Mouse (Mus musculus) kidney, postnatal 4 days (tissue): Measurements from ENCODE around the gene Gm49405.

Experiments used
- DNase-seq, 2 experiments: peaks; one replicate each; pipeline ENCODE4 v3.0.0; 2021; ENCODE audit warnings: mixed read lengths in 2 of 2

The Gm49405 gene

DNA sequence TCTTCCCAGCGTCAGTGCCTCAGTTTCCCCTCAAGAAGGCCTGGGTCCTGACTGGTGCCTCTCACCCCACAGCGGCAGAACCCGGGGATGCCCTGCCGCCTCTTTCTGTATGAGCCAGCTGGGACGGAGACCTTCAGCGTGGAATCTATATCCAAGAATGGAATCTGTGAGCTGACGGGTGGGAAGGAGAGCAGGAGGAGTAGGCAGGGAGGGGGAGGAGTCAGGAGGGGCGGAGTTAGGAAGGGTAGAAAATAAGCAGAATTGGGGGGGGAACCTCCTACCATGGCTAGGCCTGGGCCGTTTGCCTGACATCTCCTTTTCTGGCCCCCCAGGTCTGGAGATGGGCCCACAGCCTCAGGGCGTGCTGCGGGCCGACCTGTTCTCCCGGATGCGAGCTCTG is 12.4 kb upstream of the Gm49405 start:
- DNase-seq = no peak

DNA sequence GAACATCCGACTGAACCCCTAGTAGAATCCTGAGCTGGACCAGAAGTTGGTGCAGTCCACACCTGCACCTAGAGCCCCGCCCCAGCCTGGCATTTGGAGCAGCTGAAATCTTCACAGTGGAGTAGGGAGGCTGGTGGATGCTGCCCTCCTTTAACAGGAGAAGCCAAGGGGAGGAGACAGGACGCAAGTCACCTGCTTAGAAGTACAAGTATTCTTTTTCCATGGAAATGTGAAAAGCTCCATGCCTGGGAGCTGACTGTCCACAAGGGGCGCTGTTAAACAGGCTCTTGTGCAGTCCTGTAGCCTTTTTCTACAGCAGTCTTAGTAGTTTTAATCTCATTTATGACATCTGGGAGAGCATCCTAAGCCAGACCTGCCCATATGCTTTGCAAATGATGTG is 11.7 kb upstream of the Gm49405 start:
- DNase-seq = no peak

DNA sequence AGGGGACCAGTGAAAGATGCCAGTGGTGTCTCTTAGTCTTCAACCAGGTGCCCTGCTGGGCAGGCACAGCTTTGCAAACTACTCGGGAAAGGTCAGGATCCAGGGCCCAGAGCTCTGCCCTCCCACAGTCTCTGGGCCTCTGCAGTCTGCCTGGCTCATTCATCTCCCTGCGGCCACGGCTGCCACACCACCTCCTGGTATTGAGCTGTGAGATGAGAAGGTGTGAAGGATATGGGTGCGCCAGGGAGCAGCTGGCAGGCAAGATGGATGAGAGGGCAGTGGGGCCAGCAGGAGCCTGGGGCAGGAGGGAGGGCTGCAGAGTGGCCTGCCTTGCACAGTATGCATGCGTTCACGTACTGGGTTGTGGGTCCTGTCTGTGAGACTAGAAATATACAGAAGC is 9.6 kb upstream of the Gm49405 start:
- DNase-seq = no peak

DNA sequence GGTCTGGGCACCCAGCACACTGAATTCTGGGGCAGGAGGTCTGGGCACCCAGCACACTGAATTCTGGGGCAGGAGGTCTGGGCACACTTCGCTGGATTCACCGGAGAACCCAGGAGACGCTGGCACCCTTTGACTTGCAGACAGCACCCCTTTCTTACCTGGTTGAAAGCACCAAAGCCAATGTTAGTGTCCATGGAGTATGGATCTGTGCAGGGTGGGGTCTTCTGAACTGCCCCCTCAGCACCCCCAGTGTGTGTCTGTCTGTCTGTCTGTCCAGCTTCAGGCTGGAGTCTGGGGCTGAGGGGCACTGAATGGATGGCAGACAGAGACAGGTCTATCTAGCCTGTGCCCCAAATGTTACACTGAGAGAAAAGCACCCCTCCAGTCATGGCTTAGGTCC is 8.9 kb upstream of the Gm49405 start:
- no peak for DNase-seq

DNA sequence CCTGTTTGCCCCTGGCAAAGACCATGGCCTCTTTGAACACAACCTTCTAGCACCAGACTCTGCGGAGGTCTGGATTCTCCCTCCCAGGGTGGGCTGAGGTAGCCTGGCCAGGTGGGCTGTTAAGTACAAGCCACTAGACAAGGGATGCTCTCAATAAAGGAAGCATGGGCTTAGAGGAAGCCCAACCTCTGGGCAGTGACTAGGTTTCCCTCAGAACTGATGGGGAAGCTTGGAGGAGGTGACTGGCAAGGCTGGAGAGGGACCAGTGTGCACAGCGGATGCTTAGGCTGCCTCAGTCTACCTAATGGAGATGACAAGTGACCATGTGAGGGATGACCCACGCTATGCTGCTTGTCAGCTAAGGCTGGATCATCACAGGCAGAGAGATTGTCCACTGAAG is 8.5 kb upstream of the Gm49405 start:
- DNase-seq = no peak

DNA sequence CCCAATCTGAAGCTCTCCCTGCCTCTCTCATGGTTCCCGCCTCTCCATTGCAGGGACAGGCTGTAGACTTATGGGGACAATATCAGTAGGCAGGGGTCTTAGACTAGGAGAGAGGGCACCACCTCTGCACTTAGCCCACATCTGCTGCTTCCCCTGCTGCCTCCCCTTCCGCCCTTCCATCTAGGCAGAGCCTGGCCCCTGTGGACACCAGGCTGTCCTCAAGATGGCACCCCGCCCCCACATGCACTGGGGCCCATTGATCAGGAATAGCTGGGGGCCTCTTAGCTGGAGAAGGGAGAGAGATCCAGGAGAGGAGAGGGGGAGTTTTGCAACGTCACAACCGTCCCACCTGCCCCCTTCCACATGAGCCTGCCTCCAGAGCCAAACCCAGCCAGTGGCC is 8.0 kb upstream of the Gm49405 start, which contains the start of gene Tbx10:
TSS of gene Tbx10 (plus strand) at position 337 of the 400 bp plus-strand sequence.
- no peak for DNase-seq

DNA sequence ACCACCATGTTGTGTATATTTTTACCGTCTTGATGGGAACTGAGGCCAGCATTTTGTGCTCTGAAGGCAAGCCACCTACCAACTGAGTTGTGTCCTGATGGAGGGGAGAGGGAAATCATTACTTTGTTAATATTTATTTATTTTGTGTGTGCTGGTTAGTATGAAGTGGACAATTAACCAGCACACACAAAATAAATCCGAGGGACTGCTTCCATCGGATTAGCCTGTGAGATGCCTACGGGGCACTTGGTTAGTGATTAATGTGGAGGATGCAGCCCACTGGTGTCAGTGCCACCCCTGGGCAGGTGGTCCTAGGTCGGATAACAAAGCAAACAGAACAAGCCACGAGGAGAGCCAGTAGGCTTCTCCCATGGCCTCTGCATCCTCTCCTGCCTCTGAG is 5.5 kb upstream of the Gm49405 start:
- no peak for DNase-seq

DNA sequence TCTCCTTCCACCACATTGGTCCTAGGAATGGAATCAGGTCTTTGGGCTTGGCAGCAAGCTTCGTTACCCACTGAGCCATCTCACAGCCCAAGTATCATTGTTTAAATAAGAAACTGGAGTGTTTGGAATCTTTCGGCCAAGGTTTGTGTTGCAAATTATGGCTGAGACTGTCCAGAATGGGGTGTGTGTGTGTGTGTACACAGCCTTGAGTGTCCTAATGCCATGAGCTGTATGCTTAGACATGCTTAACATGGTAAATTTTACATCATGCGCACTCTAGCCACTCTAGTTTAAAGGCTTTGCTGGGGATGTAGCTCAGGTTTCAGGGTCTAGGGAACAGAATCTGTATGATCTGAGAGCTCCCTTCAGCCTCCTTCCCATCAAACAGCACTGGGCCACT is 4.9 kb upstream of the Gm49405 start:
- DNase-seq = no peak

DNA sequence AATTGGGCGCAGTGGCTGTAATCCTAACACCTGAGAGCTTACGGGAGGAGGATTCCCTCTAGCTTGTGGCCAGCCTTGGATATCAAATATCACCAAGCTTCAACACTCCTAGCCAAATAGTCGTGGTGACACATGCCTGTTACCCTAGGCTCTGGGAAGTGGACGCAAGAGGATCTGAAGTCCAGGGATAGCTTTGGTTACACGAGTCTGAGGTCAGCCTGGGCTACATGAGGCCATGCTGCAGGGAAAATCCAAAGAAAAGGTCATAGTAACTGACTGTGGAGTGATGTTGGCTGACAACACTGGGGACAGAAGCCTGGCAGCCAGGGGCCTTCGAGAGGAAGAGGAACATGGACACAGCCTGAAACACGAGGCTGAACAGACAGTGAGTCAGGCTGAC is 4.3 kb upstream of the Gm49405 start:
- no peak for DNase-seq

DNA sequence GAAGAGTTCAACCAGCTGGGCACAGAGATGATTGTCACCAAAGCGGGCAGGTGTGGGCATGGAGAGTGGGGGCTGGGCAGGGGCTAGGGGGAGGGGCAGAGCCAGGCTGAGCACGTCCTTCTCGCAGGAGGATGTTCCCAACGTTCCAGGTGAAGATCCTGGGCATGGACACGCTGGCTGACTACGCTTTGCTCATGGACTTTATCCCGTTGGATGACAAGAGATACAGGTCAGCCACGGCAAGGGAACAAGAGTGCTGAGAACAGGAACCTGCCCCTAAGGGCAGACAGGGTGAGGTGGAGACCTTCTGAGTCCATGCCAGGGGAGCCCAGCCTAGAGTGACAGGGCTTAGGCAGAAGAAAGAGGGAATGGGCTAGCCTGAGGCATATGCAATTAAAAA is 3.7 kb upstream of the Gm49405 start:
- no peak for DNase-seq

DNA sequence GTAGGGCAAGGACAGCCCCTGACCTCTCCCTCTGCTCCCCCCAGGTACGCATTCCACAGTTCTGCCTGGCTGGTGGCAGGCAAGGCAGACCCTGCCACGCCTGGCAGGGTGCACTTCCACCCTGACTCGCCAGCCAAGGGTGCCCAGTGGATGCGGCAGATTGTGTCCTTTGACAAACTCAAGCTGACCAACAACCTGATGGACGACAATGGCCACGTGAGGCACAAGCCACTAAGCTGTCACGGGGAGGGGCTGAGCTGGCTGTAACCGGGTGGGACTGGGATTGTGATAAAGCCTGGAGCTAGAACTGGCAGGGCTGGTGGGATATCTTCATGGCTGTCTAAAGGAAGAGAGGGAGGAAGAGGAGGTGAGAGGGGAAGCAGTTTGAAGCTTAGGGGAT is 3.2 kb upstream of the Gm49405 start:
- DNase-seq = peak in 1 of 2 experiments; percentile 48

DNA sequence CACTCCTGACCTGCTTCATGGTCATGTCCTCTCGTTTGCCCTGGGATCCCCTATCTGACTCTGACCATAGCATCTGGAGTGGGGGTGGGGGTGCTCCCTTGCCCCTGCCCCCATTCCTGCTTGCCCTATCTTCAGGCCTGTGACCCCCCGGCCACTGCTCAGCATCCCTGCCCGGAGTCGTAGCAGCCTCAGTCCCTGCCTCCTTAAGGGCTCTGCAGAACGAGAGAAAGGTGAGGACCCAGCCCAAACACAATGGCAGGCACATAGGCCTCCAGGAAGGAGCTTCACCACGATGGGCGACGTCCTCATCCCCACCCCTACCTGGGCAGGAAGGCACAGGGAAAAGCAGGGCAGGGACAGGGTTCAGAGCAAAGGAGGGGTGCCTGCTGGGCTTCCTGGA is 2.1 kb upstream of the Gm49405 start:
- no peak for DNase-seq

DNA sequence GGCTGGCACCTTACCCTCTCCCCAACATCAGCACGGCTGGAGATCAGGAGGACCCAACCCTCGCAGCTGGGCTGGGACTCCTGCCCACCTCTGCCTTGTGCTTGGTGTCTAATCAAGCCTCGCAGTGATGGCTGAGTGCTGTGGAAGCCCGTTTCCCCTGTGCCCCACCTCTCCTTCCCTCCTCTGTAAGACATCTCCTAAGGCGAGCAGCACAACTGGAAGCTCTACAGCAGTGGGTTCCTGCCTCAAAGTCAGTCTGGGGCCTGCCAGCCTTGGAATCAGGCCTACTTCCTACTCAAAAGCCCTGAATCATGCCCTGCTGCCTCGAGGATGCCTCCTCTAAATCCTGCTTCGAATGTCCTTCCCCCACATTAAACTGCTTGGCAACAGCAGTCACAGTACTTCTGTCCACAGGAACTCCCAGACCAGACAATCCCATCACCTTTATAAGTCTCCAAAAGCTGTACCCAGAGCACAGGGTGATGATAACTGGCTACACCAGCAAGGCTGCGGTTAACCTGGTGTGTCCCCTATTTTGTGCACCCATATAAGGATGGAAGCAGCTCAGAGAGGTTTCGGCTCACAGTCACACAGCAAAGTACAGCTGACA is 1.2 kb upstream of the Gm49405 start:
- no peak for DNase-seq

DNA sequence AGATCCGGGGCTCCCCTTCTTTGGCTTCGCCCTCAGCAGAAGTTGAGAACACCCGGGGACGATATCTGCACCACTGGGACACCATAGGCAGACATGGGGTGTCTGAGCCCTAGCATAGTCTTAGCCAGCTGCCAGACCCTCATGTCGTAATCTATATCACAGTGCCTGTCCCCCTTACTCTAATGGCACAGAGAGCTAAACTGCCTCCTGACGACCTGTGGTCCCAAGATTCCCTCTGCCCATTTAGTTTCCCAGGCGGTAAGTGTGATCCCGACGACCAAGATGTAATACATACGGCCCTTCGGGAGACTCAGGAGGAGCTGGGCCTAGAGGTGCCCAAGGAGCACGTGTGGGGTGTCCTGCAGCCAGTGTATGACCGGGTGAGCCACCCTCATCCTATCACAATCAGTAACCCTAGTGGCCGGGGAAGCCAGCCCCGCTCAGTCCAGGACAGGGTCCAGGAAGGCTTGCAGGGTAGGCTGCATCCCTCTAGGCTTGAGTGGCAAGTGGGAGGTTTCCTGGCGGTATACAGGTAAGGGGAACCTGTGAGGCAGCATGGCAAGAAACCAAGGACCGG is 611 bp downstream of the Gm49405 start:
- DNase-seq = no peak

DNA sequence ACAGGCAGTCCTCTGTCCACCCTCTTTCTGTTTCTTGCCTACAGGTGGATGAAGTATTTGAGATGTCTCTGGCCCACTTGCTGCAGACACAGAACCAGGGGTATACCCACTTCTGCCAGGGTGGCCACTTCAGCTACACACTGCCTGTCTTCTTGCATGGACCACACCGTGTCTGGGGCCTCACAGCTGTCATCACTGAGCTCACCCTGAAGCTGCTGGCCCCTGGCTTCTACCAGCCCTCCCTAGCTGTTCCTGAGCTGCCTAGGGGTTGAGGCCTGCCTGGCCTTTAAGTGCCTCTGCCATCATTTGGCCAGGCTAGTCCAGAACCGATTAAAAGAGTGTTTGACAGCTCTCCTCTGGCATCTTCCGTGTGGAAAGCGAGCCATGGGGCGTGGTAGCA is 1.3 kb downstream of the Gm49405 start:
- DNase-seq = no peak

DNA sequence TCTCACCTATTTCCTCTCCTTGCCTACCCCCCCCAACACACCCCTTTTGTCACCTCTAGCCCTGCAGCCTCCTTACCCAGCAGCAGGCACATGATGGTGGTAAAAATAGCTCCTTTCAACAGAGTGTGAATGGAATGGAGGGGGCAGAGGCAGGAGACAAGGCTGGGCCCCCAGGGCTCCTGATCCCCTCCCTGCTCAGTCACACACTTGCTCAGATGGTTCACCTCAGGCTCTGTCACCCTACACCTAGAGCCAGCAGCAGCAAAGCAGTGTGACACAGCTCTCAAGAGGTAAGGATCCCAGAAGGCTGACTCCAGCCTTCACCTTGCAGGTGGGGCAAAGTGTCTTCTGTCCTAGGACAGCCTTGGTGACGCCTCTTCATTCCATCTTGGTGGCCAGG is 2.7 kb downstream of the Gm49405 start, which contains the start of gene Doc2g:
TSS of gene Doc2g (plus strand) at position 202 of the 400 bp plus-strand sequence.
- DNase-seq = no peak

DNA sequence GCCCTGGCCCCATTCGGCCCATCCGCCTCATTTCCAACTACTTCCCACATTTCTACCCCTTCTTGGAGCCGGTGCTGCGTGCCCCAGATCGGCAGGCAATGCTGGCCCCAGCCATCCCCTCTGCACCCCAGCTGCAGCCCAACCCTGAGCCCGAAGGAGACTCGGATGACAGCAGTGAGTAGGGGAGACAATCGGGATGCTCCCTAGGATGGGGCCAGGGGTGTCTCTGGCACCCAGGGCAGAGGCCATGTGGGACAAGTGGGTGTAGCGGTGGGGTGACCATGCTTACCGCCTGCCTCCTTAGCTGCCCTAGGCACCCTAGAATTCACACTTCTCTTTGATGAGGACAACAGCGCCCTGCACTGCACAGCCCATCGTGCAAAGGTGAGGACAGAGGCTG is 3.2 kb downstream of the Gm49405 start:
- DNase-seq = no peak

DNA sequence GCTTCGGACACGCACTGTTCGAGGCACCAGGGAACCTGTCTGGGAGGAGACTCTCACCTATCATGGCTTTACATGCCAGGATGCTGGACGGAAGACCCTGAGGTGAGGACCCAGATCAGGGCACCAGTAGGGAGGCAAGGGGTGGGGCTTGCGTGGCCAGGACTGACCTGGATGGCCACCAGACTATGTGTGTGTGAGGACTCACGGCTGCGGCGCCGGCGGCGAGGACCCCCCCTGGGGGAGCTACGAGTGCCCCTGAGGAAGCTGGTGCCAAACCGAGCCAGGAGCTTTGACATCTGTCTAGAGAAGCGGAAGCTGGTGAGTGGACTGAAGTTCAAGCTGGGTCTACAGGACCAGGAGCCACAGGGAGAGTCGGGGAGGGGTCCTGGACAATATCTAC is 3.9 kb downstream of the Gm49405 start:
- DNase-seq = no peak

DNA sequence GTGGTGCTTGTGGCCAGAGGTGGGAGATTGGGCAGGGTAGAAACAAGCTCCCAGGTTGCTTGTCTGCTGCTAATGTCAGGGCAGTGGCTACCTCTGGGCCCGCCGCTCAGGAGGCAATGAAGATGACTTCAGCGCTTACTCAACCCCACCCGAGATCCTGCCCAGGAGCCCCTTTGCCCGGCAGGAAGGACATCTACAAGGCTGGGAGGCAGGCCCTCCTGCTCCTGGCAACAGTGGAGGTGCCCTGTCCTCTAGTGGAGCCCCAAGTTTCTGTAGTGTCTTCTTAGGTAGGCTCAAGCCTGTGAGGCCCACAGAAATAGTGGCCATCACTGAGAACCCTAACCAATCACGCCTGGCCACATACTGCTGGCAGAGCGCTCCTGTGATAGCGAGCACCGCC is 4.7 kb downstream of the Gm49405 start:
- no peak for DNase-seq

DNA sequence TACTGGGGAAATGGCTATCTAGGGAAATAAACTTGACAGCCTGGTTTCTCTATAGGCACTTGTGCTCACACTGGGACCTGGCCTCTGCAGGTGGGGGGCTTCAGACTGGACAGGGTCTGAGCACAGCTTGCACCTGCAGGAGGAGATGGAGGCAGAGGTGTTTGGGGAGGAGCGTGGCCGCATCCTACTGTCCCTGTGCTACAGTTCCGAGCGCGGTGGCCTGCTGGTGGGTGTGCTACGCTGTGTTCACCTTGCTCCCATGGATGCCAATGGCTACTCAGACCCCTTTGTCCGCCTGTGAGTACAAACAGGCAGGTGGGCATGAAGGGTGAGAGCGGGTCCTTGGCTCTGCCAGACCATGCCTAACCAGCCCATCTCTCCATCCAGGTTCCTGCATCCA is 5.5 kb downstream of the Gm49405 start:
- no peak for DNase-seq

DNA sequence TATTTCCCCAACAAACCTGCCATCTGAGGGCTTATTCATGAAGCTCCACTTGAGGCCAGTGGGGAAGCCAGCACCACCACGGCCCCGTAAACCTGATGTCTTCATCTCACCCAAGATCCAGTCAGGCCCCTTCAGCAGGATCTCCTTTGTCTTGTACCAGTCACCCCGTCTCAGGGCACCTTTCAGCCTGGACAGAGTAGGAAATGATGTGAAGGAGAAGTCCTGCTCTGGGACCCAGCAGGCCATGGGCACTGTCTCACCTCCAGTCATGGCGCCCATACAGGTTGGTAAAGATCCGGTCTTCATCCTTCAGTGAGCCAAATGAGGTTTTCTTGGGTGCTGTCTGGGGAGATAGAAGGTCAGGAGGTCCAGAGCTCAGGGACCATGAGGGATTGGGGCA is 10.7 kb downstream of the Gm49405 start:
- DNase-seq = no peak

DNA sequence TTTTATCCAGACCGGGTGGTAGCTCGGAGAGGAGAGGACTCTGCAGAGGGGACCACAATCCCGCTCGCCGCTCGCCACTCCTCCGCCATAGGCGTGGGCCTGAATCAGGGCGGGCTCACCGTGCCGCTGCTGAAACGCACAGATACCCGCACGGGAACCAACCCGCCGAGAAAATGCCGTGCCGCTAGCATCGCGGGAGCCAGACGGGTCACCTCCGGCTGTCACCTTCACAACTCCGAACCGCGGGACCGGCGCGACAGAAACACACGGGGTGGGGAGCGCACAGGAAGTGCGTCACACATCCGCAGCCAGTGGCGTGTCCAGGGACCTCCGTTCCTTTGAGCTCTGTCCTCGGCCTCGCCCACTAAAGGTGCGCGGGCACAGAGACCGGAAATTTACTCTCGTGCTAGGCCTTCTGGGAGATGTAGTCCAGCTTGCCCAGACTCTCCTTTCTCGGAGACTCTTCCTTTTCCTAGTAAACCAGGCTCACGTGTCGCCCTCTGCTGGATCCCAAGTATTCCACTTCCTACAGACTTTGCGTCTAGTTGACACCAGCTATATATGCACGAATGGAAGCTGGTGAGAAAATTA is 12.1 kb downstream of the Gm49405 start, which contains the start of gene Ndufv1:
TSS of gene Ndufv1 (minus strand) at position 375 of the 591 bp plus-strand sequence.
- peak; percentile 98 for DNase-seq

DNA sequence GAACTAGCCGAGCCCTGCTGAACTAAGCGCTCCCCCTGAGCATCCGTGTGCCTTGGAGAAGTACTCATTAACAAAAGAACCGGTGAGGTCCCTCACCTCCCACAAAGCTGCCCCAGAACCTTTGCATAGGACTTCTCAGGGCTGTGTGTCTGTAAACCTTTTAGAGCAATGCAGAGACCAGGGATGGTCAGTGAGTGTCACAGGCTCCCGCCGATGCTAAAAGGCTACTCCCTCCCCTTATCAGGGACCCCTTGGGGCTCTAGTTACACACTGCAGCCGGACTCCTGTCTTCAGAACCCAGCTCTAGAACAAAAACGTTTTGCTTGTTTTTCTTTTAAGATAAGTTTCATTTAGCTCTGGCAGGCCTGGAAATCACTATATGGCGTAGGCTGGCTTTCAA is 12.6 kb downstream of the Gm49405 start:
- no peak for DNase-seq

DNA sequence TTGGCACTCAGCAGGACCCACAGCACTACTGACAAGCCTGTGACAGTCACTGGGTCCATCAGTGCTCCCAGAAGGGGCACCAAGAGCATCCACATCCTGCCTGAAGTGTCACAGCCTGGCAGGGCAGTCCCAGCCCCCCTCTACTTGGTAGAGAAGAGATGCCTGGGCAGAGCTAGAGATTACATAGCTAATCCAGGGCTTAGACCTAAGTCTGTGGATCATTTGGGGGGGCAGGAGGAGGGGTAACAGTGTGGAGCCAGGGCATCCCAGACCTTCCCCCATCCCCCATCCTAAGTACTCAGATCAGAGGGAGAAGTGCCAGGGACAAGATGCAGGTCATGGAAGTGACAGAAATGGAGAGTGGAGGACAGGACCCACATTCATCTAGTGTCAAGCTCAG is 14.4 kb downstream of the Gm49405 start:
- no peak for DNase-seq

DNA sequence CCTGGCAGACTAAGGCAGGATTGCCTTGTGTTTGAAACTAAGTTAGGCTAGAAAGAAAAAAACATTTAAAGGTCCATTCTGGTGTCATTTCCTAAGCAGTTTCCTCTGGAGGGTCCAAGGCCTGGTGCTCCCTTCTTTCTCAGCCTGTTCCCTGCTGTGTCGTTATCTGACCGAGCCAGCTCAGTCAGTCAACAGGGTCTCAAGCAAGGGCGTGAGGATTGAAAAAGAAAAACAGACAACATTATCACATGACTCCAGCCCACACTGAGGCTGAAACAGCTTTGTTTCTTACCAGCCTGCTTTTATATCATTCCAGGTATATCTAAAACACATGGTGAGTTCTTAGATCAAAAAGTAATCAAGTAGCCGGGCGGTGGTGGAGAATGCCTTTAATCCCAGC is 15.2 kb downstream of the Gm49405 start:
- DNase-seq = no peak
